Mouse (Mus musculus): ENCODE measurements around the gene Gm13276.
"Not testable (repeated sequence)": the region's sequence is repeated elsewhere in the genome, so short reads cannot be mapped to it uniquely, and the experiment has no call there.

Gene Gm13276

GRCm38 (mm10) chr4:88788402-88788801 lies 2.9 kb downstream of the Gm13276 start, which contains the start of gene Gm13277:
Gene Gm13277 (plus strand): TSS chr4:88788632.
- DNase-seq = peak; percentile 47

- not testable (repeated sequence) for DNase-seq
Measured at GRCm38 (mm10) chr4:88791250-88791649, 5.7 kb downstream of the Gm13276 start, which contains the start of gene Gm13278. Gene Gm13278 (plus strand): TSS chr4:88791550.

GRCm38 (mm10) chr4:88793936-88794675 lies 8.6 kb downstream of the Gm13276 start, which contains the start of gene Gm13275:
Gene Gm13275 (plus strand): TSS chr4:88794487.
- peak; percentile 22 for DNase-seq

- not testable (repeated sequence) for DNase-seq
Measured at GRCm38 (mm10) chr4:88797097-88797496, 11.6 kb downstream of the Gm13276 start, which contains the start of gene Gm13279. Gene Gm13279 (plus strand): TSS chr4:88797397.

GRCm38 (mm10) chr4:88799365-88799764 lies 13.9 kb downstream of the Gm13276 start, which contains the start of gene Gm13285:
Gene Gm13285 (plus strand): TSS chr4:88799665.
- DNase-seq = not testable (repeated sequence)

GRCm38 (mm10) chr4:88802954-88803353 lies 17.4 kb downstream of the Gm13276 start, which contains the start of gene Gm13287:
Gene Gm13287 (plus strand): TSS chr4:88803254.
- DNase-seq = not testable (repeated sequence)

- not testable (repeated sequence) for DNase-seq
Measured at GRCm38 (mm10) chr4:88805231-88805630, 19.7 kb downstream of the Gm13276 start, which contains the start of gene Gm13288. Gene Gm13288 (plus strand): TSS chr4:88805531.

GRCm38 (mm10) chr4:88805761-88806160 lies 20.3 kb downstream of the Gm13276 start:
- not testable (repeated sequence) for DNase-seq

GRCm38 (mm10) chr4:88815928-88816327 lies 30.4 kb downstream of the Gm13276 start, which contains the start of gene Ifna7:
Gene Ifna7 (plus strand): TSS chr4:88816228.
- no peak for DNase-seq

- no peak for DNase-seq
Measured at GRCm38 (mm10) chr4:88819659-88820058, 34.1 kb downstream of the Gm13276 start, which contains the start of gene Ifna11. Gene Ifna11 (plus strand): TSS chr4:88819959.

GRCm38 (mm10) chr4:88822995-88823394 lies 37.5 kb downstream of the Gm13276 start:
- peak; percentile 21 for DNase-seq

GRCm38 (mm10) chr4:88827116-88827515 lies 41.6 kb downstream of the Gm13276 start, which contains the start of gene Ifna6:
Gene Ifna6 (plus strand): TSS chr4:88827416.
- DNase-seq = not testable (repeated sequence)

GRCm38 (mm10) chr4:88830523-88830922 lies 45.0 kb downstream of the Gm13276 start:
- peak; percentile 53 for DNase-seq

GRCm38 (mm10) chr4:88835225-88835624 lies 49.7 kb downstream of the Gm13276 start, which contains the start of gene Ifna5:
Gene Ifna5 (plus strand): TSS chr4:88835525.
- DNase-seq = not testable (repeated sequence)

All from right cerebral cortex, postnatal 4 days (tissue).